Mouse (Mus musculus) embryonic facial prominence, embryonic 10.5 days (tissue): Measurements from ENCODE around the gene Ptbp3. TPM values are rescaled to one million over a fixed set of nuclear protein-coding genes. Genes with fewer than 3 reads are reported as not detected.
A peak's percentile ranks its signal among the peaks of the same experiment; 100 is the strongest.
"Not testable (repeated sequence)": the region's sequence is repeated elsewhere in the genome, so short reads cannot be mapped to it uniquely, and the experiment has no call there.

Experiments used
- DNase-seq: peaks from one replicate; pipeline ENCODE4 v3.0.0-alpha.2; 2017; ENCODE audit warnings: low spot score
- H3K27ac ChIP-seq: fragments of 300-500 bp; sonication (generic); replicated peaks from 2 replicates; pipeline ENCODE4 v1.5.1; 2016; ENCODE audit warnings: mild to moderate bottlenecking
- H3K27me3 ChIP-seq: fragments of 300-500 bp; sonication (generic); replicated peaks from 2 replicates; pipeline ENCODE4 v1.6.1; 2016; ENCODE audit warnings: low read depth, mild to moderate bottlenecking; ENCODE audit not compliant: poor library complexity, severe bottlenecking
- H3K36me3 ChIP-seq: fragments of 300-500 bp; sonication (generic); replicated peaks from 2 replicates; pipeline ENCODE4 v1.6.1; 2016; ENCODE audit warnings: mild to moderate bottlenecking, moderate library complexity
- H3K4me1 ChIP-seq: fragments of 300-500 bp; sonication (generic); 2 replicates; pipeline ENCODE4 v1.6.1; 2016
- H3K4me3 ChIP-seq: fragments of 300-500 bp; sonication (generic); 2 replicates; pipeline ENCODE4 v1.5.1; 2016; ENCODE audit warnings: mild to moderate bottlenecking, moderate library complexity
- H3K9me3 ChIP-seq: fragments of 300-500 bp; sonication (generic); 2 replicates; pipeline ENCODE4 v1.6.1; 2016; ENCODE audit warnings: mild to moderate bottlenecking
- WGBS: fragments of 180-500 bp; shearing (Covaris S2); methylation state at CpG from one replicate; pipeline ENCODE4 v1.1.7; 2016; 5-methylcytosine and 5-hydroxymethylcytosine counted together
- polyA plus RNA-seq: library from polyadenylated mRNA; unstranded; fragments of >200 nt; fragmentation: Nextera tagmentation; extraction: Ambion mirVana; gene quantifications from 2 replicates; pipeline ENCODE4 v1.2.1, GENCODE M21; 2016

The Ptbp3 gene
- polyA plus RNA-seq, 1 experiment from 2014 or later: 35.8 TPM

- DNase-seq, H3K4me1 ChIP-seq, H3K27ac ChIP-seq, H3K4me3 ChIP-seq, H3K9me3 ChIP-seq, H3K36me3 ChIP-seq, H3K27me3 ChIP-seq: not testable (repeated sequence)
- WGBS: 86% methylated on average over 8 of the region's 8 CpGs
Observed at GRCm38 (mm10) chr4:59570519-59570918, 21.4 kb upstream of the Ptbp3 start.

- peak; percentile 73 for DNase-seq
- Histone ChIP-seq H3K36me3 (no peaks in the 10 kb centered on the region), H3K4me1 (no peaks in the 10 kb centered on the region), H3K27me3 (no peaks in the 10 kb centered on the region), H3K4me3 (no peak overlapping the region), H3K27ac (no peak overlapping the region), H3K9me3 (no peaks in the 10 kb centered on the region)
- 6% methylated on average over 7 of the region's 7 CpGs for WGBS
Observed at GRCm38 (mm10) chr4:59569538-59569937, 20.4 kb upstream of the Ptbp3 start.

- DNase-seq: no peak
- no peak overlapping the region for H3K27ac ChIP-seq
- no peak overlapping the region for H3K4me3 ChIP-seq
- H3K27me3 ChIP-seq: no peaks in the 10 kb centered on the region
- H3K36me3 ChIP-seq: no peaks in the 10 kb centered on the region
- H3K4me1 ChIP-seq: no peaks in the 10 kb centered on the region
- WGBS: 85% methylated on average over 6 of the region's 6 CpGs
- no peaks in the 10 kb centered on the region for H3K9me3 ChIP-seq
Observed at GRCm38 (mm10) chr4:59567576-59568260, 18.6 kb upstream of the Ptbp3 start.

GRCm38 (mm10) chr4:59565571-59566188 is 16.5 kb upstream of the Ptbp3 start:
- H3K27ac ChIP-seq: no peak overlapping the region
- no peaks in the 10 kb centered on the region for H3K4me1 ChIP-seq
- no peaks in the 10 kb centered on the region for H3K27me3 ChIP-seq
- H3K4me3 ChIP-seq: no peak overlapping the region
- 80% methylated on average over 8 of the region's 8 CpGs for WGBS
- no peak for DNase-seq
- no peaks in the 10 kb centered on the region for H3K36me3 ChIP-seq
- H3K9me3 ChIP-seq: no peaks in the 10 kb centered on the region

- WGBS: 83% methylated on average over 3 of the region's 3 CpGs
- no peaks in the 10 kb centered on the region for H3K36me3 ChIP-seq
- H3K27me3 ChIP-seq: no peaks in the 10 kb centered on the region
- H3K9me3 ChIP-seq: no peaks in the 10 kb centered on the region
- H3K4me1 ChIP-seq: no peaks in the 10 kb centered on the region
- no peak overlapping the region for H3K27ac ChIP-seq
- DNase-seq: no peak
- no peak overlapping the region for H3K4me3 ChIP-seq
Observed at GRCm38 (mm10) chr4:59564128-59564527, 15.0 kb upstream of the Ptbp3 start.

GRCm38 (mm10) chr4:59560141-59560540 is 11.0 kb upstream of the Ptbp3 start:
- H3K27ac ChIP-seq: no peak overlapping the region
- no peak for DNase-seq
- no peak overlapping the region for H3K4me3 ChIP-seq
- H3K4me1 ChIP-seq: no peaks in the 10 kb centered on the region
- WGBS: 92% methylated on average over 6 of the region's 6 CpGs
- no peaks in the 10 kb centered on the region for H3K9me3 ChIP-seq
- no peaks in the 10 kb centered on the region for H3K27me3 ChIP-seq
- no peaks in the 10 kb centered on the region for H3K36me3 ChIP-seq

- DNase-seq: no peak
- H3K36me3 ChIP-seq: no peaks in the 10 kb centered on the region
- WGBS: 76% methylated on average over 6 of the region's 6 CpGs
- no peak overlapping the region for H3K27ac ChIP-seq
- no peaks in the 10 kb centered on the region for H3K9me3 ChIP-seq
- H3K4me3 ChIP-seq: no peak overlapping the region
- no peaks in the 10 kb centered on the region for H3K4me1 ChIP-seq
- no peaks in the 10 kb centered on the region for H3K27me3 ChIP-seq
Observed at GRCm38 (mm10) chr4:59558096-59558720, 9.0 kb upstream of the Ptbp3 start.

GRCm38 (mm10) chr4:59557343-59557742 is 8.2 kb upstream of the Ptbp3 start:
- 97% methylated on average over 4 of the region's 4 CpGs for WGBS
- not testable (repeated sequence) for H3K4me1 ChIP-seq, H3K9me3 ChIP-seq, DNase-seq, H3K27me3 ChIP-seq, H3K4me3 ChIP-seq, H3K36me3 ChIP-seq, H3K27ac ChIP-seq

GRCm38 (mm10) chr4:59555177-59555576 is 6.0 kb upstream of the Ptbp3 start:
- no peaks in the 10 kb centered on the region for H3K4me1 ChIP-seq
- no peak overlapping the region for H3K4me3 ChIP-seq
- H3K27me3 ChIP-seq: 0 out of 2 replicates have a peak, but pooled peaks cover 3% of the 10 kb centered on the region
- no peak for DNase-seq
- H3K36me3 ChIP-seq: no peaks in the 10 kb centered on the region
- no peaks in the 10 kb centered on the region for H3K9me3 ChIP-seq
- H3K27ac ChIP-seq: no peak overlapping the region

- H3K36me3 ChIP-seq: no peaks in the 10 kb centered on the region
Observed at GRCm38 (mm10) chr4:59553576-59553975, 4.4 kb upstream of the Ptbp3 start.

GRCm38 (mm10) chr4:59552835-59553234 is 3.7 kb upstream of the Ptbp3 start:
- H3K27me3 ChIP-seq: 0 out of 2 replicates have a peak, but pooled peaks cover 3% of the 10 kb centered on the region
- WGBS: 91% methylated on average over 5 of the region's 5 CpGs
- H3K4me1 ChIP-seq: peaks cover 5% of the 10 kb centered on the region; the same call in 1 of the 2 replicates
- no peaks in the 10 kb centered on the region for H3K9me3 ChIP-seq
- H3K27ac ChIP-seq: no peak overlapping the region
- H3K36me3 ChIP-seq: no peaks in the 10 kb centered on the region
- DNase-seq: no peak
- no peak overlapping the region for H3K4me3 ChIP-seq

More at GRCm38 (mm10) chr4:59553576-59553975, 4.4 kb upstream of the Ptbp3 start:
- H3K4me3 ChIP-seq: no peak overlapping the region
- H3K27me3 ChIP-seq: 0 out of 2 replicates have a peak, but pooled peaks cover 3% of the 10 kb centered on the region
- peaks cover 5% of the 10 kb centered on the region; the same call in 1 of the 2 replicates for H3K4me1 ChIP-seq
- WGBS: 73% methylated on average over 3 of the region's 3 CpGs
- no peak for DNase-seq
- no peak overlapping the region for H3K27ac ChIP-seq
- no peaks in the 10 kb centered on the region for H3K9me3 ChIP-seq

- DNase-seq: no peak
- WGBS: 84% methylated on average over 1 of the region's 1 CpGs
- peaks cover 13% of the 10 kb centered on the region for H3K4me1 ChIP-seq
- no peaks in the 10 kb centered on the region for H3K9me3 ChIP-seq
- no peak overlapping the region for H3K4me3 ChIP-seq
- H3K27ac ChIP-seq: no peak overlapping the region
- 0 out of 2 replicates have a peak, but pooled peaks cover 3% of the 10 kb centered on the region for H3K27me3 ChIP-seq
- H3K36me3 ChIP-seq: no peaks in the 10 kb centered on the region
Observed at GRCm38 (mm10) chr4:59551901-59552300, 2.7 kb upstream of the Ptbp3 start.
